Mouse (Mus musculus) heart, adult 2 months (tissue): ENCODE results near the gene Gata3.

Source experiments
- CTCF ChIP-seq: fragments of 200-600 bp; IDR thresholded peaks from 2 replicates; pipeline ENCODE4 v1.8.1; 2022; ENCODE audit warnings: antibody characterized with exemption, mild to moderate bottlenecking, moderate library complexity
- EP300 ChIP-seq: fragments of 200-500 bp; IDR thresholded peaks from 2 replicates; pipeline ENCODE4 v1.6.1; 2011; ENCODE audit warnings: low read depth, low read length, control low read depth; ENCODE audit not compliant: insufficient read depth
- POLR2A ChIP-seq: fragments of 200-500 bp; IDR thresholded peaks from 2 replicates; pipeline ENCODE4 v1.6.1; 2011; ENCODE audit warnings: mild to moderate bottlenecking, low read depth, low read length, control low read depth; ENCODE audit not compliant: insufficient read depth

- TF ChIP-seq POLR2A: no peak
- TF ChIP-seq CTCF: no peak
- TF ChIP-seq EP300: no peak
Measured at GRCm38 (mm10) chr2:9876621-9877325, 13.1 kb downstream of the Gata3 start.
